In the genomic region with DNA sequence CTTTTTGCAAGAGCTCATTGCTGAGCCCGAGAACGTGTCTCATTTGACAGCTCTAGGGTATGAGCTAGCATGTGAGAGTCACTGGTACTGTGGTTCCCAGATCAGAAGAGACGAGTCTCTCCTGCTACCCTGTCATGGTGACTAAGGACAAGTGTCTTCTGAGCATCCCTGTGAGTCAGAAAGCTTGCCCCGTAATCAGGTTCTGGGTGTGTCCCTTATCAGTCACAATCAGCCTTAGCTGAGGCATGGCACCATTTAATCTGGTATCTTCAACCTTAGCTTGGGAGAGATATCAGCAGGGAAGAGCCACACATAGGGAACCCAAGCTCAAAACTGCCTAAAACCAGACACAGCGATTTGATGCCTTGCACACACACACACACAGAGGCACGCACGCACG, we compare ENCODE assay signal across 22 mouse cellular contexts. TPM values are rescaled to one million over a fixed set of nuclear protein-coding genes. Genes with fewer than 3 reads are reported as not detected.
A peak's percentile ranks its signal among the peaks of the same experiment; 100 is the strongest.
DNase-seq lines count a peak whose midpoint lies in the region; ATAC-seq and TF ChIP-seq lines count a peak whose summit lies in the region.
"Had no signal": no experiment of that assay in that cellular context is flagged by ENCODE, and none has a peak within 500 bp of the region (broad histone marks: within the 10 kb centered on the region; RNA-seq: fewer than 3 reads in every experiment).

No protein-coding gene starts in this region.

- no peak overlapping the region for H3K4me3 ChIP-seq in liver, embryonic 13.5 days (replicated peaks)
- no peak overlapping the region for H3K4me3 ChIP-seq in liver, postnatal 0 days (ENCODE audit: low read depth, low read length)
- H3K4me3 ChIP-seq: embryonic facial prominence, embryonic 13.5 days; forebrain, embryonic 12.5 days; heart, embryonic 10.5 days; hindbrain, embryonic 12.5 days had no signal

- TF ChIP-seq EP300 in liver, postnatal 0 days (IDR thresholded peaks at IDR 0.05; ENCODE audit: low read depth), result no peak

- peak; percentile 54 for ATAC-seq in liver, embryonic 13.5 days (ENCODE audit: low read depth)
- ATAC-seq in liver, postnatal 0 days, result no peak
- 0 out of 2 replicates have a peak, but pooled peaks have one; percentile 6 for ATAC-seq in megakaryocyte progenitor cell, adult 5-6 weeks (replicated peaks; ENCODE audit: poor library complexity)
- ATAC-seq: forebrain, embryonic 16.5 days; hindbrain, postnatal 0 days had no signal

- H3K27me3 ChIP-seq in liver, embryonic 13.5 days, result no peaks in the 10 kb centered on the region
- H3K27me3 ChIP-seq in liver, postnatal 0 days (ENCODE audit: insufficient read depth, low read length), result no peaks in the 10 kb centered on the region
- H3K27me3 ChIP-seq: embryonic facial prominence, embryonic 13.5 days; forebrain, embryonic 12.5 days; hindbrain, embryonic 12.5 days had no signal

- H3K9ac ChIP-seq in liver, embryonic 13.5 days, result no peak overlapping the region
- H3K9ac ChIP-seq in liver, postnatal 0 days (replicated peaks), result no peak overlapping the region
- H3K9ac ChIP-seq: embryonic facial prominence, embryonic 13.5 days; forebrain, embryonic 12.5 days; hindbrain, embryonic 12.5 days had no signal

- peaks cover 19% of the 10 kb centered on the region for H3K4me1 ChIP-seq in liver, embryonic 13.5 days (replicated peaks)
- H3K4me1 ChIP-seq in liver, postnatal 0 days (ENCODE audit: insufficient read depth), result peaks cover 7% of the 10 kb centered on the region

- no peak for TF ChIP-seq CTCF in liver, postnatal 0 days (IDR thresholded peaks at IDR 0.05; ENCODE audit: low read depth)

- no peak overlapping the region for H3K27ac ChIP-seq in liver, embryonic 13.5 days
- no peak overlapping the region for H3K27ac ChIP-seq in liver, postnatal 0 days (ENCODE audit: low read depth)
- H3K27ac ChIP-seq: embryonic facial prominence, embryonic 13.5 days; forebrain, embryonic 12.5 days; heart, embryonic 10.5 days; hindbrain, embryonic 12.5 days; hindbrain, postnatal 0 days had no signal

- no peaks in the 10 kb centered on the region for H3K9me3 ChIP-seq in liver, embryonic 13.5 days (replicated peaks)
- H3K9me3 ChIP-seq in liver, postnatal 0 days (ENCODE audit: low read length), result no peaks in the 10 kb centered on the region
- H3K9me3 ChIP-seq: forebrain, embryonic 12.5 days; heart, embryonic 10.5 days; hindbrain, embryonic 12.5 days had no signal

- H3K4me2 ChIP-seq in liver, embryonic 13.5 days, result no peak overlapping the region
- H3K4me2 ChIP-seq in liver, postnatal 0 days (ENCODE audit: low read depth, low read length), result no peak overlapping the region
- H3K4me2 ChIP-seq: embryonic facial prominence, embryonic 13.5 days; forebrain, embryonic 12.5 days; hindbrain, embryonic 12.5 days had no signal

- DNase-seq in liver, embryonic 13.5 days, result no peak
- no peak for DNase-seq in liver, postnatal 0 days
- DNase-seq in c-Kit-positive CD71-positive TER-119-negative erythroid progenitor cells, embryonic 14.5 days (ENCODE audit: low read depth), result peak; percentile 50
- no peak for DNase-seq in retina, embryonic 14.5 days (ENCODE audit: low spot score)
- DNase-seq in MN1 (ENCODE audit: low spot score), result no peak
- DNase-seq: adrenal gland, adult 2 months; adrenal gland, postnatal 25 days; cerebellum, adult 11 months; cerebellum, adult 8-10 months; cerebellum, postnatal 14 days; gastrocnemius, postnatal 10 days; heart, adult 18-20 months; heart, postnatal 10 days; heart, postnatal 4 days had no signal

- 45% methylated on average over 8 of the region's 8 CpGs for WGBS in liver, embryonic 13.5 days (ENCODE audit: insufficient replicate concordance)
- WGBS in liver, postnatal 0 days (ENCODE audit: insufficient replicate concordance), result 55% methylated on average over 8 of the region's 8 CpGs

- no peaks in the 10 kb centered on the region for H3K36me3 ChIP-seq in liver, embryonic 13.5 days
- H3K36me3 ChIP-seq in liver, postnatal 0 days (replicated peaks; ENCODE audit: insufficient read depth, low read length), result no peaks in the 10 kb centered on the region
- H3K36me3 ChIP-seq: embryonic facial prominence, embryonic 13.5 days; forebrain, embryonic 12.5 days; heart, embryonic 10.5 days; hindbrain, embryonic 12.5 days had no signal

RNA-seq across cellular contexts. Expression of a gene that starts 7.0 kb away (rescaled TPM):
- polyA plus RNA-seq in liver, embryonic 13.5 days (2015; fragmentation: Nextera tagmentation; extraction: Ambion mirVana), result 52.4 and 59.5 TPM in 2 replicates
- polyA plus RNA-seq in liver, postnatal 0 days (2015; fragmentation: Nextera tagmentation; extraction: Ambion mirVana), result 57.7 and 58.2 TPM in 2 replicates
- 499 and 542 TPM in 2 replicates for total RNA-seq in megakaryocyte progenitor cell, adult 5-6 weeks (2015)
- total RNA-seq in megakaryocyte progenitor cell, adult 5-6 weeks (2017), result 712 and 803 TPM in 2 replicates

RNA-seq across cellular contexts. Expression of a gene that starts 55.3 kb away (rescaled TPM):
- polyA plus RNA-seq in liver, embryonic 13.5 days (2015; fragmentation: Nextera tagmentation; extraction: Ambion mirVana), result 21.0 and 23.2 TPM in 2 replicates
- polyA plus RNA-seq in liver, postnatal 0 days (2015; fragmentation: Nextera tagmentation; extraction: Ambion mirVana), result 109 and 110 TPM in 2 replicates
- 1.0 and 2.8 TPM in 2 replicates for total RNA-seq in megakaryocyte progenitor cell, adult 5-6 weeks (2015)
- total RNA-seq in megakaryocyte progenitor cell, adult 5-6 weeks (2017), result 0.79 and 2.0 TPM in 2 replicates
- polyA plus RNA-seq: CD4-positive, CD25-positive, alpha-beta regulatory T cell, adult 4 months had no signal

RNA-seq across cellular contexts. Expression of a gene that starts 57.8 kb away (rescaled TPM):
- 21.9 and 27.0 TPM in 2 replicates for polyA plus RNA-seq in liver, embryonic 13.5 days (2015; fragmentation: Nextera tagmentation; extraction: Ambion mirVana)
- 27.7 and 30.1 TPM in 2 replicates for polyA plus RNA-seq in liver, postnatal 0 days (2015; fragmentation: Nextera tagmentation; extraction: Ambion mirVana)
- 29.1 and 31.1 TPM in 2 replicates for total RNA-seq in megakaryocyte progenitor cell, adult 5-6 weeks (2015)
- 43.1 and 46.2 TPM in 2 replicates for total RNA-seq in megakaryocyte progenitor cell, adult 5-6 weeks (2017)
